Mouse (Mus musculus) embryonic stem cell, embryonic (primary cell): ENCODE results near the gene Tuft1.
"Not testable (repeated sequence)": the region's sequence is repeated elsewhere in the genome, so short reads cannot be mapped to it uniquely, and the experiment has no call there.

Experiments
- CTCF ChIA-PET, 4 experiments: fragments of 300-600 bp in 2 of 4; fragments of 350-600 bp in 2 of 4; sonication (Branson Sonifier 250); formaldehyde crosslinking; loops; one replicate each; lab custom pipeline; 2022; ENCODE audit warnings: inconsistent platforms in 2 of 4; lab: Charles Lee
- POLR2A ChIA-PET, 4 experiments: fragments of 300-600 bp in 2 of 4; fragments of 350-600 bp in 2 of 4; sonication (Branson Sonifier 250); formaldehyde crosslinking; loops; one replicate each; lab custom pipeline; 2022; ENCODE audit warnings: antibody characterized with exemption in 4 of 4, inconsistent platforms in 1 of 4; lab: Charles Lee

The Tuft1 gene

GRCm38 (mm10) chr3:94658740-94659095, at the start of gene Tuft1:
TSS of gene Tuft1 (minus strand) at chr3:94658872.
- POLR2A ChIA-PET, result interaction anchor here in 3 of 4 experiments (0.6 to 3.1 kb wide), 13 partner anchors 9 to 357 kb away, joined by 3 to 72 read pairs (median 4); partner anchors contain the start of genes Cgn (in 1 of the 3), Mrpl9 (in 1 of the 3), Oaz3 (in 1 of the 3) and Pogz (in 1 of the 3)
- CTCF ChIA-PET, result not testable (repeated sequence)

GRCm38 (mm10) chr3:94703364-94703763, 44.7 kb upstream of the Tuft1 start:
- POLR2A ChIA-PET, result interaction anchor here in 1 of 4 experiments (0.6 kb wide), 1 partner anchor 1443 kb away, joined by 6 read pairs; no protein-coding TSS in a partner anchor
- CTCF ChIA-PET, result interaction anchor here in 2 of 4 experiments (0.5 to 0.8 kb wide), 2 partner anchors 9 to 197 kb away, joined by 4 to 6 read pairs; no protein-coding TSS in a partner anchor

GRCm38 (mm10) chr3:94702856-94703255, 44.2 kb upstream of the Tuft1 start:
- ChIA-PET CTCF (no interaction called here), POLR2A (no interaction called here)

- CTCF ChIA-PET, POLR2A ChIA-PET: not testable (repeated sequence)
Observed at GRCm38 (mm10) chr3:94702163-94702810, 43.6 kb upstream of the Tuft1 start.

GRCm38 (mm10) chr3:94696257-94696656, 37.6 kb upstream of the Tuft1 start:
- CTCF ChIA-PET, POLR2A ChIA-PET: not testable (repeated sequence)

- POLR2A ChIA-PET, result not testable (repeated sequence)
- CTCF ChIA-PET, result interaction anchor here in 1 of 4 experiments (0.6 kb wide), 1 partner anchor 249 kb away, joined by 4 read pairs; no protein-coding TSS in a partner anchor
Observed at GRCm38 (mm10) chr3:94695591-94695990, 36.9 kb upstream of the Tuft1 start.

GRCm38 (mm10) chr3:94693874-94694273, 35.2 kb upstream of the Tuft1 start:
- POLR2A ChIA-PET, result interaction anchor here in 2 of 4 experiments (0.5 to 0.6 kb wide), 2 partner anchors 34 to 85 kb away, joined by 3 to 6 read pairs; no protein-coding TSS in a partner anchor
- CTCF ChIA-PET, result not testable (repeated sequence)

- ChIA-PET POLR2A (interaction anchor here in 1 of 4 experiments (0.5 kb wide), 1 partner anchor 34 kb away, joined by 6 read pairs; no protein-coding TSS in a partner anchor), CTCF (no interaction called here)
Observed at GRCm38 (mm10) chr3:94693329-94693825, 34.7 kb upstream of the Tuft1 start, which contains the start of gene Selenbp2. TSS of gene Selenbp2 (plus strand) at chr3:94693556.

GRCm38 (mm10) chr3:94691694-94692093, 33.0 kb upstream of the Tuft1 start:
- POLR2A ChIA-PET, CTCF ChIA-PET: not testable (repeated sequence)

- CTCF ChIA-PET, result no interaction called here
- POLR2A ChIA-PET, result interaction anchor here in 1 of 4 experiments (0.6 kb wide), 1 partner anchor 240 kb away, joined by 4 read pairs; no protein-coding TSS in a partner anchor
Observed at GRCm38 (mm10) chr3:94690616-94691247, 32.1 kb upstream of the Tuft1 start.

GRCm38 (mm10) chr3:94690162-94690561, 31.5 kb upstream of the Tuft1 start:
- CTCF ChIA-PET, result not testable (repeated sequence)

GRCm38 (mm10) chr3:94689195-94689594, 30.5 kb upstream of the Tuft1 start:
- POLR2A ChIA-PET, CTCF ChIA-PET: not testable (repeated sequence)

More at GRCm38 (mm10) chr3:94690162-94690561, 31.5 kb upstream of the Tuft1 start:
- POLR2A ChIA-PET, result not testable (repeated sequence)

- CTCF ChIA-PET, POLR2A ChIA-PET: not testable (repeated sequence)
Observed at GRCm38 (mm10) chr3:94688698-94689097, 30.0 kb upstream of the Tuft1 start.

- CTCF ChIA-PET, result not testable (repeated sequence)
- POLR2A ChIA-PET, result interaction anchor here in 1 of 4 experiments (0.9 kb wide), 1 partner anchor 28 kb away, joined by 3 read pairs; no protein-coding TSS in a partner anchor
Observed at GRCm38 (mm10) chr3:94685989-94686772, 27.5 kb upstream of the Tuft1 start.

- POLR2A ChIA-PET, result no interaction called here
Observed at GRCm38 (mm10) chr3:94683646-94684045, 25.0 kb upstream of the Tuft1 start.

GRCm38 (mm10) chr3:94680783-94681182, 22.1 kb upstream of the Tuft1 start:
- ChIA-PET POLR2A (no interaction called here), CTCF (no interaction called here)

More at GRCm38 (mm10) chr3:94683646-94684045, 25.0 kb upstream of the Tuft1 start:
- CTCF ChIA-PET, result no interaction called here

GRCm38 (mm10) chr3:94680032-94680431, 21.4 kb upstream of the Tuft1 start:
- POLR2A ChIA-PET, CTCF ChIA-PET: not testable (repeated sequence)

- ChIA-PET POLR2A (no interaction called here), CTCF (no interaction called here)
Observed at GRCm38 (mm10) chr3:94679351-94679841, 20.7 kb upstream of the Tuft1 start.

GRCm38 (mm10) chr3:94675101-94675500, 16.4 kb upstream of the Tuft1 start:
- CTCF ChIA-PET, POLR2A ChIA-PET: not testable (repeated sequence)
